Mouse (Mus musculus) macrophage (primary cell): ENCODE results near the gene Bcl9l. TPM values are rescaled to one million over a fixed set of nuclear protein-coding genes. Genes with fewer than 3 reads are reported as not detected.

Experiments used
- H3K27ac ChIP-seq: fragments of 350-480 bp; formaldehyde crosslinking; 2 replicates; pipeline ENCODE4 v1.9.0; 2021
- H3K36me3 ChIP-seq: fragments of 350-480 bp; formaldehyde crosslinking; 2 replicates; pipeline ENCODE4 v1.9.0; 2021; ENCODE audit errors: inconsistent target
- H3K4me3 ChIP-seq: fragments of 350-480 bp; formaldehyde crosslinking; 2 replicates; pipeline ENCODE4 v1.9.0; 2021; ENCODE audit errors: inconsistent target
- H3K79me2 ChIP-seq: fragments of 350-480 bp; formaldehyde crosslinking; 2 replicates; pipeline ENCODE4 v1.9.0; 2021; ENCODE audit errors: inconsistent target
- WGBS: methylation state at CpG from one replicate; pipeline ENCODE4 v1.1.7; 2026; ENCODE audit warnings: inconsistent platforms; ENCODE audit not compliant: missing documents; 5-methylcytosine and 5-hydroxymethylcytosine counted together
- polyA plus RNA-seq: library from polyadenylated mRNA; stranded (reverse); fragments of 250-400 nt; gene quantifications from 3 replicates; pipeline ENCODE4 v1.2.4, GENCODE M21; 2018; ENCODE audit warnings: inconsistent platforms

Bcl9l gene
- polyA plus RNA-seq, 1 experiment from 2014 or later: 5.3 TPM

- 13% methylated on average over 57 of the region's 59 CpGs for WGBS
- Histone ChIP-seq H3K79me2 (no peaks in the 10 kb centered on the region), H3K36me3 (no peaks in the 10 kb centered on the region; the same call in 1 of the 2 replicates), H3K27ac (no peak overlapping the region), H3K4me3 (no peak overlapping the region)
Observed at GRCm38 (mm10) chr9:44498421-44499355, 16.1 kb downstream of the Bcl9l start.

GRCm38 (mm10) chr9:44499356-44500162 lies 16.9 kb downstream of the Bcl9l start:
- Histone ChIP-seq H3K79me2 (no peaks in the 10 kb centered on the region), H3K4me3 (no peak overlapping the region), H3K36me3 (no peaks in the 10 kb centered on the region; the same call in 1 of the 2 replicates), H3K27ac (no peak overlapping the region)
- WGBS: 66% methylated on average over 18 of the region's 20 CpGs

- Histone ChIP-seq H3K79me2 (no peaks in the 10 kb centered on the region), H3K36me3 (no peaks in the 10 kb centered on the region; the same call in 1 of the 2 replicates), H3K27ac (no peak overlapping the region), H3K4me3 (no peak overlapping the region)
- WGBS: 99% methylated on average over 5 of the region's 5 CpGs
Observed at GRCm38 (mm10) chr9:44500163-44500533, 17.5 kb downstream of the Bcl9l start.

- no peak overlapping the region for H3K4me3 ChIP-seq
- no peaks in the 10 kb centered on the region for H3K79me2 ChIP-seq
- H3K36me3 ChIP-seq: no peaks in the 10 kb centered on the region; the same call in 1 of the 2 replicates
- no peak overlapping the region for H3K27ac ChIP-seq
- WGBS: 98% methylated on average over 6 of the region's 8 CpGs
Observed at GRCm38 (mm10) chr9:44500638-44501175, 18.1 kb downstream of the Bcl9l start.

GRCm38 (mm10) chr9:44501206-44501879 lies 18.7 kb downstream of the Bcl9l start:
- peaks cover 4% of the 10 kb centered on the region; the same call in 1 of the 2 replicates for H3K36me3 ChIP-seq
- H3K4me3 ChIP-seq: no peak overlapping the region
- WGBS: 86% methylated on average over 10 of the region's 10 CpGs
- H3K79me2 ChIP-seq: no peaks in the 10 kb centered on the region
- H3K27ac ChIP-seq: no peak overlapping the region

GRCm38 (mm10) chr9:44502006-44502405 lies 19.4 kb downstream of the Bcl9l start:
- peaks cover 10% of the 10 kb centered on the region; the same call in 1 of the 2 replicates for H3K36me3 ChIP-seq

GRCm38 (mm10) chr9:44504893-44505823 lies 22.5 kb downstream of the Bcl9l start:
- WGBS: 92% methylated on average over 20 of the region's 20 CpGs
- H3K36me3 ChIP-seq: peaks cover 10% of the 10 kb centered on the region; the same call in 1 of the 2 replicates
- H3K79me2 ChIP-seq: no peaks in the 10 kb centered on the region
- no peak overlapping the region for H3K4me3 ChIP-seq
- no peak overlapping the region for H3K27ac ChIP-seq

More at GRCm38 (mm10) chr9:44502006-44502405, 19.4 kb downstream of the Bcl9l start:
- 3% methylated on average over 4 of the region's 4 CpGs for WGBS
- no peaks in the 10 kb centered on the region for H3K79me2 ChIP-seq
- H3K4me3 ChIP-seq: no peak overlapping the region
- H3K27ac ChIP-seq: no peak overlapping the region

- H3K79me2 ChIP-seq: no peaks in the 10 kb centered on the region
- 81% methylated on average over 20 of the region's 23 CpGs for WGBS
- no peak overlapping the region for H3K4me3 ChIP-seq
- peaks cover 10% of the 10 kb centered on the region; the same call in 1 of the 2 replicates for H3K36me3 ChIP-seq
- no peak overlapping the region for H3K27ac ChIP-seq
Observed at GRCm38 (mm10) chr9:44505824-44506467, 23.3 kb downstream of the Bcl9l start.

GRCm38 (mm10) chr9:44506566-44506965 lies 23.9 kb downstream of the Bcl9l start:
- no peak overlapping the region for H3K4me3 ChIP-seq
- peaks cover 10% of the 10 kb centered on the region; the same call in 1 of the 2 replicates for H3K36me3 ChIP-seq
- H3K79me2 ChIP-seq: no peaks in the 10 kb centered on the region
- WGBS: 94% methylated on average over 12 of the region's 13 CpGs
- H3K27ac ChIP-seq: no peak overlapping the region

GRCm38 (mm10) chr9:44507345-44507744 lies 24.7 kb downstream of the Bcl9l start:
- peaks cover 10% of the 10 kb centered on the region; the same call in 1 of the 2 replicates for H3K36me3 ChIP-seq
- WGBS: 94% methylated on average over 6 of the region's 6 CpGs

GRCm38 (mm10) chr9:44508124-44508619 lies 25.5 kb downstream of the Bcl9l start:
- H3K36me3 ChIP-seq: peaks cover 10% of the 10 kb centered on the region; the same call in 1 of the 2 replicates
- 96% methylated on average over 16 of the region's 18 CpGs for WGBS
- H3K27ac ChIP-seq: no peak overlapping the region
- H3K4me3 ChIP-seq: no peak overlapping the region
- no peaks in the 10 kb centered on the region for H3K79me2 ChIP-seq

More at GRCm38 (mm10) chr9:44507345-44507744, 24.7 kb downstream of the Bcl9l start:
- Histone ChIP-seq H3K27ac (no peak overlapping the region), H3K4me3 (no peak overlapping the region), H3K79me2 (no peaks in the 10 kb centered on the region)

GRCm38 (mm10) chr9:44508721-44509486 lies 26.3 kb downstream of the Bcl9l start:
- WGBS: 95% methylated on average over 18 of the region's 19 CpGs
- H3K27ac ChIP-seq: no peak overlapping the region
- H3K4me3 ChIP-seq: no peak overlapping the region
- H3K79me2 ChIP-seq: no peaks in the 10 kb centered on the region
- peaks cover 10% of the 10 kb centered on the region; the same call in 1 of the 2 replicates for H3K36me3 ChIP-seq
